ENCODE assay signal across 25 mouse cellular contexts in the genomic region with DNA sequence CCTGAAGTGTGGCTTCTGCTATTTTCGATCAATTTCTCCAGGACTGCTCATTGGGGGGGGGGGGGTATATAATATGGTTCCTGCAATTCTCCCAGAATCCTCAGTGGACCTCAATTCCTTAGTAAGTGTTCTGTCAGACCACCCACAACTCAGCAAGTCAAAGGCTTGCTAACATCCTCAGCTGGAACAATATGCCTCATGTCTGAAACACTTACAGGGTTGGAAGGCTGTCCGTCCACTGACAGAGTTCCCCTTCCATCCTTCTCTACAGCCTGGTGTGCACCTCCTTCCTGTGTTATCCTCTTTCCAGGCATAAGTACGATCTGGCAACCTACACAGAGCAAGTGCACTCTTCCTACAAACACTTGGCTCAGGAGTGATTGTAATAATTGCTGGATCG. TPM values are rescaled to one million over a fixed set of nuclear protein-coding genes. Genes with fewer than 3 reads are reported as not detected.
DNase-seq lines count a peak whose midpoint lies in the region; ATAC-seq and TF ChIP-seq lines count a peak whose summit lies in the region.
"Had no signal": no experiment of that assay in that cellular context is flagged by ENCODE, and none has a peak within 500 bp of the region (broad histone marks: within the 10 kb centered on the region; RNA-seq: fewer than 3 reads in every experiment).

No protein-coding gene starts in this region.

- no peaks in the 10 kb centered on the region for H3K9me3 ChIP-seq in heart, embryonic 16.5 days (replicated peaks; ENCODE audit: control insufficient read depth, low read length)
- no peaks in the 10 kb centered on the region for H3K9me3 ChIP-seq in liver, embryonic 15.5 days (replicated peaks)
- no peaks in the 10 kb centered on the region for H3K9me3 ChIP-seq in lung, postnatal 0 days (ENCODE audit: low read length)
- H3K9me3 ChIP-seq: forebrain, embryonic 13.5 days; midbrain, embryonic 10.5 days; midbrain, embryonic 15.5 days; neural tube, embryonic 15.5 days; stomach, embryonic 15.5 days had no signal

- no peak for TF ChIP-seq EP300 in lung, postnatal 0 days (IDR thresholded peaks at IDR 0.05)

- H3K36me3 ChIP-seq in heart, embryonic 16.5 days (ENCODE audit: control insufficient read depth, insufficient read depth), result no peaks in the 10 kb centered on the region
- H3K36me3 ChIP-seq in liver, embryonic 15.5 days (replicated peaks), result no peaks in the 10 kb centered on the region
- no peaks in the 10 kb centered on the region for H3K36me3 ChIP-seq in lung, postnatal 0 days (ENCODE audit: insufficient read depth, low read length)
- H3K36me3 ChIP-seq: midbrain, embryonic 10.5 days; midbrain, embryonic 15.5 days; neural tube, embryonic 15.5 days; stomach, embryonic 15.5 days had no signal

- H3K4me2 ChIP-seq in heart, embryonic 16.5 days (ENCODE audit: low read depth, low read length), result peak overlapping the region; percentile 32
- peak overlapping the region; percentile 17 for H3K4me2 ChIP-seq in liver, embryonic 15.5 days
- H3K4me2 ChIP-seq in lung, postnatal 0 days (replicated peaks; ENCODE audit: low read depth, low read length), result peak overlapping the region; percentile 25; the same call in 1 of the 2 replicates
- H3K4me2 ChIP-seq: forebrain, embryonic 13.5 days; hindbrain, embryonic 14.5 days; midbrain, embryonic 15.5 days; neural tube, embryonic 15.5 days; stomach, embryonic 15.5 days had no signal

- no peak overlapping the region for H3K9ac ChIP-seq in heart, embryonic 16.5 days (ENCODE audit: low read length)
- H3K9ac ChIP-seq in liver, embryonic 15.5 days, result no peak overlapping the region
- no peak overlapping the region for H3K9ac ChIP-seq in lung, postnatal 0 days (replicated peaks; ENCODE audit: low read depth)
- H3K9ac ChIP-seq: forebrain, embryonic 13.5 days; hindbrain, embryonic 14.5 days; liver, embryonic 14.5 days; midbrain, embryonic 15.5 days; neural tube, embryonic 15.5 days; stomach, embryonic 15.5 days had no signal

- no peak overlapping the region for H3K4me3 ChIP-seq in heart, embryonic 16.5 days (ENCODE audit: low read length)
- H3K4me3 ChIP-seq in liver, embryonic 15.5 days (replicated peaks), result no peak overlapping the region
- no peak overlapping the region for H3K4me3 ChIP-seq in lung, postnatal 0 days (ENCODE audit: low read depth, low read length)
- H3K4me3 ChIP-seq: forebrain, embryonic 13.5 days; midbrain, embryonic 10.5 days; midbrain, embryonic 15.5 days; neural tube, embryonic 15.5 days; stomach, embryonic 15.5 days had no signal

- DNase-seq in heart, postnatal 25 days (ENCODE audit: low spot score), result no peak
- DNase-seq in liver, result no peak
- peak; percentile 13 for DNase-seq in lung, postnatal 0 days (ENCODE audit: low spot score)
- no peak for DNase-seq in lung, postnatal 4 days
- DNase-seq in ovary, adult 18-20 months (ENCODE audit: low spot score), result no peak
- DNase-seq: adrenal gland, adult 8-10 months; cerebellum, adult 11 months; cerebellum, adult 9-10 months; cerebellum, postnatal 36 days; gastrocnemius, postnatal 10 days; kidney, adult 18-20 months; right cerebral cortex, postnatal 25 days; thymus, adult 2 months; thymus, postnatal 36 days had no signal

- intact Hi-C loops in heart, postnatal 25 days (cut with DNase I), result loop anchor here (1.0 to 5.0 kb wide), 2 partner anchors 116 to 158 kb away; no protein-coding TSS in a partner anchor

- TF ChIP-seq CTCF in lung, postnatal 0 days (IDR thresholded peaks at IDR 0.05), result no peak

- 49% methylated on average over 4 of the region's 4 CpGs for WGBS in heart, embryonic 16.5 days
- WGBS in liver, embryonic 15.5 days (ENCODE audit: insufficient replicate concordance), result 50% methylated on average over 4 of the region's 4 CpGs
- 39% methylated on average over 4 of the region's 4 CpGs for WGBS in lung, postnatal 0 days

- peaks cover 5% of the 10 kb centered on the region for H3K4me1 ChIP-seq in heart, embryonic 16.5 days (ENCODE audit: control insufficient read depth, insufficient read depth, low read length)
- peaks cover 6% of the 10 kb centered on the region for H3K4me1 ChIP-seq in liver, embryonic 15.5 days (replicated peaks)
- H3K4me1 ChIP-seq in lung, postnatal 0 days (ENCODE audit: insufficient read depth, low read depth, low read length), result peaks cover 3% of the 10 kb centered on the region; the same call in 1 of the 2 replicates
- H3K4me1 ChIP-seq: forebrain, embryonic 13.5 days; midbrain, embryonic 15.5 days; neural tube, embryonic 15.5 days had no signal

- no peak overlapping the region for H3K27ac ChIP-seq in heart, embryonic 16.5 days (ENCODE audit: low read length)
- H3K27ac ChIP-seq in liver, embryonic 15.5 days (replicated peaks), result no peak overlapping the region
- no peak overlapping the region for H3K27ac ChIP-seq in lung, postnatal 0 days (ENCODE audit: low read length)
- H3K27ac ChIP-seq: forebrain, embryonic 13.5 days; hindbrain, embryonic 14.5 days; liver, embryonic 14.5 days; macrophage; midbrain, embryonic 10.5 days; midbrain, embryonic 15.5 days; neural tube, embryonic 15.5 days; stomach, embryonic 15.5 days had no signal

- no peak for ATAC-seq in heart, embryonic 16.5 days (replicated peaks; ENCODE audit: extremely low read depth, insufficient read depth, low FRiP score)
- ATAC-seq in liver, embryonic 15.5 days (ENCODE audit: insufficient read depth), result no peak
- ATAC-seq in lung, postnatal 0 days, result peak; percentile 12; the same call in 1 of the 2 replicates
- ATAC-seq in granulocyte monocyte progenitor cell, adult 5-6 weeks (replicated peaks; ENCODE audit: poor library complexity, severe bottlenecking), result peak; percentile 4; the same call in 1 of the 2 replicates
- ATAC-seq: forebrain, embryonic 13.5 days; midbrain, embryonic 15.5 days had no signal

- no peaks in the 10 kb centered on the region for H3K27me3 ChIP-seq in heart, embryonic 16.5 days (ENCODE audit: control insufficient read depth, insufficient read depth, low read length)
- peaks cover 6% of the 10 kb centered on the region for H3K27me3 ChIP-seq in liver, embryonic 15.5 days
- H3K27me3 ChIP-seq in lung, postnatal 0 days (replicated peaks; ENCODE audit: insufficient read depth, low read length), result no peaks in the 10 kb centered on the region
- H3K27me3 ChIP-seq: stomach, embryonic 15.5 days had no signal

RNA-seq across cellular contexts. Expression of gene Fli1, which starts 20.2 kb away (rescaled TPM):
- polyA plus RNA-seq in heart, embryonic 16.5 days (2015; fragmentation: Nextera tagmentation; extraction: Ambion mirVana), result 20.1 and 23.4 TPM in 2 replicates
- 10 to 100 TPM; 26.4 to 28.2 TPM for total RNA-seq in heart, postnatal 25 days (2021)
- polyA plus RNA-seq in liver, embryonic 15.5 days (2015; fragmentation: Nextera tagmentation; extraction: Ambion mirVana), result 8.1 and 9.1 TPM in 2 replicates
- polyA plus RNA-seq in lung, postnatal 0 days (2015; fragmentation: Nextera tagmentation; extraction: Ambion mirVana), result 21.1 and 21.4 TPM in 2 replicates
- total RNA-seq in granulocyte monocyte progenitor cell, adult 5-6 weeks (2014; fragmentation: Nextera tagmentation), result 63.4 and 68.3 TPM in 2 replicates
- 106 and 109 TPM in 2 replicates for total RNA-seq in granulocyte monocyte progenitor cell, adult 5-6 weeks (2017)

Comparison
In these comparisons a context has a peak if more than half of its experiments do, and no peak if none do; other contexts are left out.
1. ATAC-seq: peak in lung, postnatal 0 days (single experiment) and granulocyte monocyte progenitor cell, adult 5-6 weeks (single experiment); none in heart, embryonic 16.5 days (single experiment) and liver, embryonic 15.5 days (single experiment).
2. Peak in every context shown above with its lines, with median percentiles within 50 percentile points of each other: H3K4me2 ChIP-seq.